Mouse (Mus musculus): ENCODE results near the gene Comt.

Comt gene

DNA sequence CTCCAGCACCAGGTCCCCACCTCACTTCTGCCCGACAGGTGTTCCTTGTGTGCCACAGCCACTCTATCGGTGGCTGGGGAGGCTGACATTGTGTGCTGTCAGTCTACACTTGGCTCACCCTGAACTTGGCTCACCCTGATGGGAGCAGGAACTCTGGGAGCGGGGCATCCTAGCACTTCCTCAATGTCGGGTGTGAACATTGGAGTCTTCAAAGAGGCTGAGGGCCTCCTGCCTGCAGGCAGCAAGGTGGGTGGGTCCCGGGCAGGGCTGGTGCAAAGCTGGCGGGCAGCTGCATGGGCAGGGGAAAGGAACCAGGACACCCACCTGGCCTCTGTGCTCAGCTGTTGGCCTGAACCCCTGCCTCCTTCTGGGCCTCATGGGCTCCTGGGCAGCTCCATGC, 9.5 kb upstream of the Comt start:
- DNase-seq (ENCODE audit: low read depth in 2 of 2, low spot score in 2 of 2) = no peak

DNA sequence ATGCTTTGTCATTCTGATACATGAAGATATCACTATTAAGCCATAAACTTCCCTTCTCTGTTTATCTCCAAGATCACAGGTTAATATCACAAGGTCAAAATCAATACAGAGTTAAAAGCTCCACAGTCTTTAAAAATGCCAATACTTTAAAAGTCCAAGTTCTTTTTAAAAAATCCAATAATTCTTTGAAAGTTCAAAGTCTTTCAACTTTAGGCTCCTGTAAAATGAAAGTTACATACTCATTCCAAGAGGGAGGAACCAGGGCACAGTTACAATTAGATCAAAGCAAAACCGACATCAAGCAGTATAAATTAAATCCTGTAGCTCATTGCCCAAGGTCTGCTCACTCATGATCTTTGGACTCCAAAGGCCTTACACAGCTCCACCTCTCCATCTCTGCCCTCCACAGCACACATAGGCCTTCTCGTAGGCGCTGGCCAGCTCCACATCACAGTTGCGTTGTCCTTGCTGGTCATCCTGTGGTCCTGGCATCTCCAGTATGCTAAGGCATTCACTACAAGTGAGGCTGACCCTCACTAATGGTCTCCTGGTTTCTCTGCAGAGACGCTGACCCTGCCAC, 6.8 kb upstream of the Comt start:
- no peak for DNase-seq (ENCODE audit: low read depth in 2 of 2, low spot score in 2 of 2)

GRCm38 (mm10) chr16:18430641-18431212, 4.1 kb upstream of the Comt start:
- no peak for DNase-seq (ENCODE audit: low read depth in 2 of 2, low spot score in 2 of 2)

DNA sequence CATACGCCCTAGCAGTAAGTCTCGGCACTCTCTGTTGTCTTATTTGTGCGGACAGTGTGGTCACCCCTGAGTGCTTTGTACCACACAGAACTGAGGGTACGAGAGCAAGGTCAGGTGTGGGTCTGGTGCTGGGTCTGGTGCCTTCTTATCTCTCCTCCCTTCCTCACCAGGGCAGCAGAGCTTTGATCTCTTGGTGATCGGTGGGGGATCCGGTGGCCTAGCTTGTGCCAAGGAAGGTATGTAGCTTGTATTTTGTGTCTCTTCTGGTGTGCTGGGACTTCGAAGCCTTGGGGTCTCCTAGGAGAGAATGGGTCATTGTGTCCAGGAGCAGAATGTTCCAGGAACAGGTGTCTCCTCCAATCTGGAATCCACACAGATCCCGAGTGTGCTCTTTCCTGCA, 3.0 kb upstream of the Comt start:
- no peak for DNase-seq (ENCODE audit: low read depth in 2 of 2, low spot score in 2 of 2)

DNA sequence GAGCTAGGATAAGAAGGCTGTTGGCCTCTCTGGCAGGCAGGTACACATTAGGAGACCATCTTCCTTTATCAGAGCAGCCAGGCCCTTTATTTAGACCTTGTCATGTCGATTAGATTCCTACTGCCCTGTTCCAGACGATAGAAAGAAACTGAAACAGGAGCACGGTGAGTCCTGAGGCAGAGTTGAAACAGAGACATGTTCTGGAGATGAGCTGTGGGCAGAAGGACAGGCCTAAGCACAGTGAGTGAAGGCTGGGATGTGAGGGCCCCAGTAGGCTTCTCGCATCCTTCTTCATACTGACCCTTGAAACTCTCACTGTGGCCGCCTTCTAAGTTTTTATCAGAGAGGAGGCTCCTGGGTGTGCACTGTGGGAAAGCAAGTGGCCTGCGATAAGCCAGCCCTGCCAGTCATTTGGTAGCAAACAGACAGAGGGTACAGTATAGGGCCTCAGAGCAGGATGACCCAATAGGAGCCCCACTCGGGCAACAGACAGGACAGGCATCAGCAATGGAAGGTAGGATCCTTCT, 1.9 kb upstream of the Comt start:
- no peak for DNase-seq (ENCODE audit: low read depth in 2 of 2, low spot score in 2 of 2)

GRCm38 (mm10) chr16:18428011-18428515, 1.4 kb upstream of the Comt start:
- DNase-seq (ENCODE audit: low read depth in 2 of 2, low spot score in 2 of 2) = no peak

GRCm38 (mm10) chr16:18426215-18426791, 349 bp downstream of the Comt start, which contains the start of gene Txnrd2:
Txnrd2 (plus strand) TSS chr16:18426384.
- DNase-seq (ENCODE audit: low read depth in 2 of 2, low spot score in 2 of 2) = peak; percentile 52 to 53

DNA sequence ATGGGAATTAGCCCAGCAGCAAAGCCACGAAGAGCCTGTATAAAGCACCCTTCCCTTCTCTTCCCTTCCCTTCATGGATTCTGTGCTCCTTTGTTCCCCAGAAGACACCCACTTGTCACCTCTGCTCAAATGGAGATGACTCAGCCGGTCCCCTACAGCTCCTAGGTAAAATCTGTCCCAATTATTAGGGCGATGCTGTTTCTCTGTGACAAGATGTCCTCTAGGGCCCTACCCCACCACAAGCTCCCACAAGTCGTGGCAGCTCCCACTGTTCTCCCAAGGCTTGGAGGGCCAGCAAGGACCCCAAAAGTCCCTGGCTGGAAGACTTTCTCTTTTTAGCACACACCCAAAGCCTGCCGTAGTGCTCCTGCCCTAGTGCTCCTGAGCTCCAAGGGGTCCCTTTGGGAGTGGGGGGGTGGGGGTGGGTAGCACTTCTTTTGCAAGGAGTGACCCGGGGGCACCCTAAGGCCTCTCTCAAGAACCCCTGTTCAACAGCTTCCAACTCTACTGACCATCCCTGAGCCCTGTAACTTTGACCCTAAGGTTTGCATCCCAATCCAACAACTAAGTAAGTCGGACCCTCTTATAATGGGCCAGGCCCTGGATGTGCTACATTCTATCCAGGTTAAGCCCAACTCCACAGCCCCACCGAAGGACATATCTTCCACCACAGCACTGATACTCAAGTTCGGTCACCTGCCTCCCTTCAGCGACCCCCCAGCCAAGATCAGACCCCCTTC, 1.0 kb downstream of the Comt start:
- DNase-seq (ENCODE audit: low read depth in 2 of 2, low spot score in 2 of 2) = no peak

DNA sequence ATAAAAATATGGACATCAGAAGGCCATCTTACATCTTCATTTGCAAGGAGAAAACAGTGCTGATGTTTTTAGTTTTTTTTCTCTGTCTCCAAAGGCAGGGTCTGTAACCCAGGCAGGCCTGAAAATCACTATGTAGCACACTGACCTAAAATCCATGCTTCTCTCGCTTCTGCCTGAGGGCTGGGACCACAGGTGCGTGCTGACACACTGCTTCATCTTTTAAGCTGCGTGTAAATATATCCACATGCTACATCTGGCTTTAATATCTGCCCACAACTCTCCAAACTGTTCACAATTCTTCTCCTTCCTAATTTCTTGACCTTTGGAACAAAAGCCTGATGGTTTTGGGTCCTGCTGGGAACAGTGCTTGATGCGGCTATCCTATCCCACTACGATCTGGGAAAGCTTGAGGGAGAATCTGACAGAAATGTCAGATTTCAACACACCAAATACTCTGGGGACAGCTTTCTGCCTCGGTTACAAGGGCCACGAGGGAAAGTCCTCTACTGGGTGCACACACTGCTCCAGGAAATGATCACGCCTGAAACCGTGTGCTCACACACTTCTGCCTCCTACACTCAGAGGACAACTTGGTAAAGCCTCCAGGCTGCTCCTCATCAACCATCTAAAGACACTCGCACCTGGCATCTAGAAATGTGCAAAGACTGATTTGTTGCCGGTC, 2.1 kb downstream of the Comt start:
- DNase-seq (ENCODE audit: low read depth in 2 of 2, low spot score in 2 of 2) = no peak

DNA sequence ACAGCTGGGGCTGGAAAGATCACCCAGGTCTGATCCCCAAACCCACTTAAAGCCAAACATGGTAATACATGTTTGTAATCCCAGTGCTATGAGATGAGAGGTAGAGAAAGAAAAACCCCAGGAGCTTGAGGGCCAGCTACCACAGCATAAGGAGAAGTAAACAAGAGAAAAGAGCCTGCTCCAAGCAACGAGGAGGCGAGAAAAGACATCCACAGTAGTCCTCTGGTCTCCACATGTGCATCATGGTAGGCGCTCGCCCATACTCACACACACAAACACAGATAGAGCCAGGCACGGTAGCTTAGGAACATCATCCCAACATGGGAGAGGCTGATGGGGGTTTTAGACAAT, 2.8 kb downstream of the Comt start:
- DNase-seq (ENCODE audit: low read depth in 2 of 2, low spot score in 2 of 2) = no peak

GRCm38 (mm10) chr16:18423203-18423914, 3.3 kb downstream of the Comt start:
- DNase-seq (ENCODE audit: low read depth in 2 of 2, low spot score in 2 of 2) = no peak

- DNase-seq (ENCODE audit: low read depth in 2 of 2, low spot score in 2 of 2) = no peak
These were observed 6.1 kb downstream of the Comt start for GRCm38 (mm10) chr16:18420571-18420970.

GRCm38 (mm10) chr16:18419603-18420026, 7.0 kb downstream of the Comt start:
- DNase-seq (ENCODE audit: low read depth in 2 of 2, low spot score in 2 of 2) = no peak

GRCm38 (mm10) chr16:18418756-18419602, 7.7 kb downstream of the Comt start:
- no peak for DNase-seq (ENCODE audit: low read depth in 2 of 2, low spot score in 2 of 2)

DNA sequence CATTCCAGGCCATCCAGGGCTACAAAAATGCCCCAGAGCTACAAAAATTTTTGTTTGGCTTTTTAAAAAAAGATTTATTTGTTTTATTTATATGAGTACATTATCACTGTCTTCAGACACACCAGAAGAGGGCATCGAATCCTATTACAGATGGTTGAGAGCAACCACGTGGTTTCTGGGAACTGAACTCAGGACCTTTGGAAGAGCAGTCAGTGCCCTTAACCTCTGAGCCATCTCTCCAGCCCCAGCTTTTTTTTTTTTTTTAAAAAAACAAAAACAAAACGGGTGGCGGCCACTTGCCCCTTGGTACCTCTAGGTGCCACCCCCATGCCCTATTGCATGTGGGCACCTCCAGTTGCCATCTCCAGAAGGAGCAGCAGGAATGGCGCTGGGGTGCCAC, 9.2 kb downstream of the Comt start:
- DNase-seq (ENCODE audit: low read depth in 2 of 2, low spot score in 2 of 2) = no peak

GRCm38 (mm10) chr16:18416837-18417236, 9.8 kb downstream of the Comt start:
- no peak for DNase-seq (ENCODE audit: low read depth in 2 of 2, low spot score in 2 of 2)

DNA sequence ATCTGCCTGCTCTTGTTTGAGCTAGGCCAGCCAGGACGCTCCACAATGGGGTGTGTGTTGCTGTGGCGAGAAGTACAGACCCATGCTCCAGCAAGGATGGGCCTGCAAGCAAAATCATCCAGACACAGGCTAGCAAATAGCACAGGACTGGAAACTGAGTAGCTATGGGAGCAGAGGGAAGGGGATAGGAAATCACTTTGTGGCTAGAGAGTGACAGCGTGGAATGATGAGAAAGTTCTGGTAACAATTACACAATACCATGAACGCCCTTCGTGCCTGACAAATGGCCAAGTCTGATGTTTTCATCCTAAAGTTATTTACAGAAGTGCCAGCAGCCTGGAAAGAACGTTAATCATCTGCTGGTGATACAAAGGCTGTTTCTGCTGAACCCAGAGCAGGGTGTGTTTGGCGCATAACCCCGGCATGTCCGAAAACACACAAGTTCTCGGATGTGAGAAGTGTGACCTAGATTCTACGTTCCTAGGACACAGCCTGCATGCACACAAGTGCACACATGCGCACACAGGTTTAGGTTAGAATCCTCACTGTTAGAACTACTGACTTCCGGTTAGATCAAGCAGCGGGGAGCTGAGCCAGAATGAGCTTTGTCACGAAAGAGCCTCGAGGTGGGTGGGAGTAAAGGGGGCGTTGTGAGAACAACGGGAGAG, 10.4 kb downstream of the Comt start:
- DNase-seq (ENCODE audit: low read depth in 2 of 2, low spot score in 2 of 2) = no peak

- DNase-seq (ENCODE audit: low read depth in 2 of 2, low spot score in 2 of 2) = no peak
These were observed 13.4 kb downstream of the Comt start for GRCm38 (mm10) chr16:18413032-18413816.
